Mouse (Mus musculus): ENCODE data around the gene Pabpn1.
A peak's percentile ranks its signal among the peaks of the same experiment; 100 is the strongest.

Pabpn1 gene

DNA sequence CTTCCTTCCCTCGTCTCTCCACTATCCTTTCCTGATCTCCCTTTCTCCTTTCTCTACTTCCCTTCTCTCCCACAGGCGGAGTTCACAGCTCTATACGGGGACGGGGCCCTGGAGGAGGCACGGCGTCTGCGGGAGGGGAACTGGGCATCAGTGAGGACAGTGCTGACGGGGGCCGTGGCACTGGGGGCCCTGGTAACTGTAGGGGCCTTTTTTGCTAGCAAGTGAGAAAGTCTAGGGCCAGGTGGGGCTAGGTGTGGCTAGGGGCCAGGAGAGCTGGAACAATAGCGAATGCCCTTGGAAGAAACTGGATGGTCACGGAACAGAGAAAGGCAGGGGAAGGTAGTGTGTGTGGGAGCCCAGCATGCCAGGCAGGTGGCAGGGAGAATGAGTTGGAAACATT is 7.0 kb upstream of the Pabpn1 start:
- DNase-seq (ENCODE audit: low read depth, low spot score) = no peak

DNA sequence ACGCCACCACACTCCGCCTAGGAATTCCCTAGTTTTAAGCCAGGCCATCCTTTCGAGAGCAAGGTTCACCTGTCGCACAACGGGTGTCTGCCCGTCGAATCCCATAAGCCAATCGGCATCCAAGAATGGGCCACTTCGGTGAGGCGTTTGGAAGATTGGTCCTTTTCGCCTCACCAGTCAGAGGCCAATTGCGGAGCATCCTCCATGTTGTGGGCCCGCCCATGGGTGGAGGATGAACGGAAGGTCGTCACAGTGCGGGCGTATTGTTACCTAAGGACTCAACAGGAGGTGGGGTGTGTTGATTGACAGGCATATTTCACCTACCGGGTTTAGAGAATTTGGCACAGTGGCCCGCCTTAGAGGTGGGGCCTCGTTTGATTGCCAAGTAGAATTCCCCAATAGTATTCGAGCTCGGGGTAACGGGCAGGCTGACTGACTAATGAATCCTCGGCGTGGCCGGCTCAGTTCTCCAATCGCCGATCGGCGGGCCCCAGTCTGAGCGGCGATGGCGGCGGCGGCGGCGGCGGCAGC is 1.4 kb downstream of the Pabpn1 start:
- DNase-seq (ENCODE audit: low read depth, low spot score) = peak; percentile 99

DNA sequence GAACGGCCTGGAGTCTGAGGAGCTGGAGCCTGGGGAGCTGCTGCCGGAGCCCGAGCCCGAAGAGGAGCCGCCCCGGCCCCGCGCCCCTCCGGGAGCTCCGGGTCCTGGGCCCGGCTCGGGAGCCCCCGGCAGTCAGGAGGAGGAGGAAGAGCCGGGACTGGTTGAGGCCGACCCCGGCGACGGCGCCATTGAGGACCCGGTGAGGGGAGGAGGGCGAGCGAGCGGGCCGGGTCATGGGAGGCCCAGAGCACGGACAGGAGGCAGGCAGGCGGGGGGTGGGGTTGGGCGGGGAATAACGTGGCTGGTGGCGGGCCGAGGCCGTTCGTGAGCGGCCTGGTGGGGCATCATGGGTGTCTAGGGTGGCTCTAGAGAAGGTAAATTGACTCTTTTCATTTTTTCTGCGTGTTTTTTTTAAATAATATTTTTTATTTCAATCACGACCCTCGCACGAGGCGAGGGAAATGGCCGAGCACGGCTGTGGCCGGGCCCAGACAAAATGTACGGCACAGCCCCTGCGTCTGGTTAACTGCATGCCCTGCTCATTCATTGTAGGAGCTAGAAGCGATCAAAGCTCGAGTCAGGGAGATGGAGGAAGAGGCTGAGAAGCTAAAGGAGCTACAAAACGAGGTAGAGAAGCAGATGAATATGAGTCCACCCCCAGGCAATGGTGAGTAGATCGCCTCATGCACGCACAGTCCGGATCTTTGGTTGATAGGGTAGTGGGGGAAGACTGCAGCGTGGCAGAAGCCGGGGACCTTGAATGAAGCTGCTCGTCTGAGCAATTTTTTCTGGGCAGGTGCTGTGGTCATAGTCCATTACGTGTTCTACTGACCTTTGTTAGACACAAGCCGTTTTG is 2.2 kb downstream of the Pabpn1 start:
- peak; percentile 67 for DNase-seq (ENCODE audit: low read depth, low spot score)

DNA sequence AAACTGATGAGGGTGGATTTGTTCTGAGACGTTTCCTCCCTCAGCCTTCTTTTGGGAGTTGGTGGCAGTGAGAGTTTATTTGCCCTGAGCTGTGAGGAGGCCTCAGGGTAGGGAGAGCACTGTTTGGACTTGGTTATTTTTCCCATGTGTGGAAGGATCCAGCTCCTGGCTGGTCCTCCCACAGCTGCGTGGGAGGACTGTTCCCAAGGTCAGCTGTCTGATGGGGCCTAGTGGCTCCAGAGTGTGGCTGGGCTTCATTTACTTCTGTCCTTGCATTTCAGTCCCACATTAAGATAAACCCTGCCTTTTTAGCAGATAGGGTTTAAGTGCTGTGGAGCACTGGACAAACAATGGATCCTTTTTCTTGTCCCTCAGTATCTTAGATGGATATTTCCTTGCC is 5.1 kb downstream of the Pabpn1 start:
- DNase-seq (ENCODE audit: low read depth, low spot score) = no peak

DNA sequence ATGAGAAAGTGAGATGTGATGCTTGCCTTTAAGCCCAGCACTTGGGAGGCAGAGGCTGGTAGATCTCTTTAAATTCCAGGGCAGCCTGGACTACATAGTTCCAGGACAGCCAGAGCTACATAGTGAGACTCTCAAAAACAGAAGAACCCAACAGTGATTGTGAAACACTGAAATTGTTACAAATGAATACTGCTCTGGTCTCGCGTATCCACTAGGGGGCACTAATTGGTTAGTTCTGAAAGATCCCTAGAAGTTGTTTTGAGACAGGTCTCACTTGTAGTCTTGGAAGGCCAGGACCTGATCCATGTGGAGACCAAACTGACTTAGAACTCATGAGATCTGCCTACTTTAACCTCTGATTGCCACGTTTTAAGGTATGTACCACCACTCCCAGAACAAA is 8.1 kb downstream of the Pabpn1 start:
- DNase-seq (ENCODE audit: low read depth, low spot score) = peak; percentile 77

DNA sequence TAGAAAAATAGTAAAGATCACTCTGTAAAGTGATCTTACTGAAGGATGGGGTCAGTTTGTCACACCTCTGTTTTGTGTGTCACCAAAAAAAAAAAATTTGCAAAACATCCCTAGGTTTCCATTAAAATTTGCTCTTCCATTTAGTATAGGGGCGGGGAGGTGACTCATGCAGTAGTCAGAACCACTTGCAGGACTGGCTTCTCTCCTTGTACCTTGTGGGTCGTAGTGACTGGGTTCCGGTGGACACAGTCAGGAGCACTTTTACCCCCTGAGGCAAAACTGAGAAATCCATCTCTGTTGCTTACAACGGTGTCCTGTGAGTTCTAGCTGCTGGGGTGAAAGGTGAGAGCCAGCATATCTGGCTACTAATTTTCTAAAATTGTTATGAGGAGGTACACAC is 11.3 kb downstream of the Pabpn1 start:
- no peak for DNase-seq (ENCODE audit: low read depth, low spot score)

DNA sequence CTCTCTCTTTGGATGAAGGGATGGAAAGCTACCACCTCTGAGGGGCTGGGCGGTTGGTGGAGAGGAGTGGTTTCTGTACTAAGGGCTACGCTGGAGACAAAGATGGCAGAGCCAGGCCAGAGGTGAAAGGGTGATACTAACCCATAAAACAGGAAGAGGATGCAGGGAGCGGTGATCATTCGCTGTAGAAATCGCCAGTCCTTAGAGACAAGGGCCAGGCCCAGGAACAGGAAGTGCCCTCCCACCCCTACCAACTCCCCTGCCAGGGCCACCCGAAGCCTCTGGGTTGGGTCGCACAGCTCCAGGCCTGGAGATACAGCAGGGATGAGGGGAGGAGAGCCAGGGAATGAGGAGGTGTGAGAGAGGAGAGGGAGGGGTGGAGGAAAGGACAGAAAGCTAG is 16.4 kb downstream of the Pabpn1 start:
- DNase-seq (ENCODE audit: low read depth, low spot score) = no peak

DNA sequence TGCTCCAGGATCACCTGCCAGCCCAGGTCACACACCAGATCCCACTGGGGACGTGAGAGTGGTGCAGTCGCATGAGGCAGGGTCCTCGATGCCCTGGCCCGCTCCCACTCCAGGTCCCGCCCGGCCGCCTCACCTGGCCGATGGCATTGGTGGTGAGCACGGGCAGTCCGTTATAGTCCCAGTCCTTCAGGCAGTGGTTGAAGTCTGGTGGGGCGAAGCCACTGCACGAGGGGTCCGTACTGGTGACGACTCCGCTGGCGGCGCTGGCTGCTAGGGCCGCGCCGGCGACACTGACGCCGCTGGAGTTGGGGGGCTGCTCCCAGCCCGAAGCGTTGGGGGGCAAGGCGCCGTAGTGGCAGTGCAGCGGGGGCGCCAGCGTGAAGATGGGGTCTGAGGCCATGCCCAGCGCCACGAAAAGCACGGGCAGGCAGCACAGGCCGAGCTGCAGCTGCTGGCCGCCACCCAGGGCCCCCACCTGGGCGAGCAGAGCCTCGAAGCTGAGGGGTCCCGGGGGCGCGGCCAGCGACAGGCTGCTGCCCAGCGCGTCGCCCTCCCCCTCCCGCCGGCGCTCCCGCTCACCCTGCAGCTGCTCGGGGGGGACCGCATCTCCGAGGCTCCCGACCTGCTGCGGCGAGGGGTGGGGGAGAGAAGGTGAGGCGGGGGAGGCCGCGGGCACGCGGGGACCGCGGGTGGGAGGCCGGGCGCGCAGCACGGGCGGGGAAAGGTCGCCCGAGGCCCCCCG is 20.0 kb downstream of the Pabpn1 start:
- no peak for DNase-seq (ENCODE audit: low read depth, low spot score)

DNA sequence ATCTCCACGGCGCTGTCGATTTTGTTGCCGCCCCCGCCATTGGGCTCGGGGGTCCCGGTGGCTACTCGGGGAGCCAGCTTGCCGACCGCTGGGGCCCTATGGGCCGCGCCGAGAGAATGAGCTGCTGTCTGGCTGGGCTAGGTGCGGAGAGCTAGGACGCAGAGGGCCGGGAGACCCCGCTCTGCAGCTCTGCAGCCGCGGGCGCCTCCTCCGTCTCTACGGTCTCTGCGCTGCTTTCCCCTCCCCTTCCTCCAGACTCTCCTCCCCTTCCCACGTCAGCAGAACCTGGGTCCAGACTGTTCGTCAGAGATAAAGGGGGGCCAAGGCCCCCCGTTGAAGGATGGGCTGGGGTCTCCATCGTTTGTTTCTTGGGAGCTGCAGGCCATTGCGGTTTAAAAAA is 20.6 kb downstream of the Pabpn1 start, which contains the start of gene Slc22a17:
Gene Slc22a17, minus strand, starts transcription at position 247 of the 400 bp plus-strand sequence.
- no peak for DNase-seq (ENCODE audit: low read depth, low spot score)

DNA sequence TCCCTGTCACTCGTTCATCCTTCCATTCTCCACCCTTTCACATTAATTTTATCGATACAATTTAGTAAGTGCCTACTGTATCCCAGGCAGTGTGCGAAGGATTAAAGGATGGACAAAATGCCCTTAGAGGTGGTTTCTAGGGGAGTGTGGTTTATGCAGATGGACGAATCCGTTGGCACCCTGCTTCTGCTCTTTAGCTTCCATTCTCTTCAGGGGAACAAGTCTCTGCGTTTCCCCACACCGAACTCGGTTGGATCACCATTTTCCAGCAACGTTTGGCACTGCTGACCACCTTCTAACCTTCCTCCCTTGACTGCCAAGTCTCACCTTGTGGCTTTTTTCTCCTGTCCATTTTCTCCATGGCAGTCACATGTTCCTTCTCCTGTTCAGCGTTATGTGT is 21.0 kb downstream of the Pabpn1 start:
- DNase-seq (ENCODE audit: low read depth, low spot score) = no peak

DNA sequence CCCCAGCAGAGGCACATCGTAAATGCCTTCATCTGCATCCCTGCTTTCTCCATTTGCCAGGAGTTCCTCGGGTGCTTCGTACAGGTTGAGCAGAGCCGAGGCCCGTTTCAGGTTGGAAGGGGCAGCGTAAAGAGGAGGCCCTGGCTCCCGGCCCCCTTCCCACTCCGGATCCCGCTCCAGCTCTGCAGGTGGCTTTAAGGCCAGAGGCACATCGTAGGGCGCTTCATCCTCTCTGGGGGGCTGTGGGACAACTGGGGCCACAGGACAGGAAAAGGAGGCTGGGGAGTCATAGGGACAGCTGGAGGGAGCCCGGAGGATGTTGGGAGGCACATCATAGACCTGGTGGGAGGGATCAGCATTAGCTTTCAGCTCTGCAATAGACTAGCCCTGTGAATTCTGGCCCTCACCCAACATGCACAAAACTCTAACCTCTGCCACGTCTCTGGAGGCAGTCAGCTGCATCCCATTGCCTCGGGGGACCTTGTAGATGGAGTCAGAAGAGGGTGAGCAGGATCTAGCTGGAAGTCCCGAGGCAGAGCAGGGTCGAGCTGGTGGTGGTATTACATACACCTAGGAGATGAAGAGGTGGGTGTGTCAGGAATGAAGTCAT is 27.9 kb downstream of the Pabpn1 start:
- no peak for DNase-seq (ENCODE audit: low read depth, low spot score)

DNA sequence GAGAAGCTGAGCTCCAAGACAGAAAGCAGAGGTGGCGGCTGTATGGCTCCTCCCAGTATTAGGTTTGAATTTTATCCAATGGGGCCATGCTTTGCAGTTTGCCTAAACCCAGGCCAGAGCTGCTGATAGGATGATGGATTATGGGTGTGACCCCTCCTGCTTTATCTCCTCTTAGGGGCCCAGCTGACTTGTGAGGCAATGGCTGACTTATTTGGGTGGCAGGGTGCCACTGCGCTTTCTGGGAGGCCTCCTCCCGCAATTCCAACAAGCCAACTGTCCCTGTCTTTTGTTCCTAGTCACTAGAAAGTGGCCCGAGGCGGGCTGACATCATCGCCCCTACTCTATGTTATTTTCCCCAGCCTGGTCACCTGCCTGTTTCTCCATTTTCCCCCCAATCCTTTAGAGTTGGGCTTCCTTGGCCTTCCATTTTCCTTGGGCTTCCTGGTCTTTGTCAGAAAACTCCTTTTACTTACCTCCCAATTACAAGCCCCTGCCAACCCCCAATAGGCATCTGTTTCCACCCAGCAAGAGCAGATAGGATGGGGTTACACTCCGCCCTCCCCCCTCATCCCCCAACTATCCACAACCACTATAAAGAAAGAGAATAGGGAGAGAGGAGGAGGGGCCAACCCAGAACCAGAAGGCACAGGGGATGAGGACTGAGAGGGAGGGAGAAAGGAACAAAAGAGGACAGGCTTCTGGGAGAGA is 32.5 kb downstream of the Pabpn1 start:
- DNase-seq (ENCODE audit: low read depth, low spot score) = no peak

DNA sequence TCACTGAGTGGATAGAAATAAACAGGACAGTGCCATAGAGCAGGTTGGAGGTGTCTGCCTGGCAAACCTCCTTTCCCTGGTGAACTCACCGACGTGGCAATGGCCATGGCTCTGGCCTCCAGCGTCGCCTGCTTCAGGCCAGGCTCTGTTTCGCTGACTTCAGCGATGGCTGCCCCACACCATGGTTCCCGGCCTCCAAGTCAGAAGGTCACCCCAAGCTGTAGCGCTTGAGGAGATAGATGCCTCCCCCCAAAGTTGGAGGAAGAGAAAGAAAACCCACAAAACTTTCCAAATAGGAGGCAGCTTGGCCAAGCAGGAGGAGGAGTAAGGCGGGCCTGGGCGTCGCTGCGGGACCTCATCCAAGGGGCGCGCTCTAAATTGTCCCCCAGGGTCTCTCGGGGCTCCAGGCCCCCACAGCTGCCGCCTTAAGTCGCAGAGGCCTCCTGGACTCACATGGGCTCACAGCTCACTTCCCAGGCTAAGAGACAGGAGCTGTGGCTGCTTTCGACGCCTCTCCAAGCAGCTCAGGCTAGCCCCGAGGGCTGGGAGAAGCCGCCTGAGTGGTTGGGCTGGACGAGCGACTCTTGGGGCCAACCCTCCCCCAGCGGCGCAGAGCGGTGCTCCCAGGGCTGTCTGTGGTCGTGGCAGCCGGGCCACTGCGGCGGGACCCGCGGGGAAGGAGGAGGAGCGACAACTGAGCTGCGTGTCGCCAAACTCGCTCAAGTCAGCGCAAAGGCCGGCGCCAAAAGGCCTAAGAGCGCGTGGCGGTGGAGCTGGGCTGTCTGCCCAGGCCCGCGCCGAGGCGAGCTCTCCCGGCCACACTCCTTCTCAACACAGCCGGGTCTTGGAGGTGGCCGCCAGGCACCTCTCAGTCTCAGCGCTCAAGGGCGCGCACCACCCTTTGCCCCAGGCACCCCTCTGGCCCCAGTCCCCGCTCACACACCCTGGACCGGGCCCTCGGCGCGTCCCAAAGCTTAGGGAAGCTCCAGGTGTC is 33.3 kb downstream of the Pabpn1 start, which contains the start of gene Efs:
Gene Efs, minus strand, starts transcription at position 778 of the 994 bp plus-strand sequence.
- no peak for DNase-seq (ENCODE audit: low read depth, low spot score)

DNA sequence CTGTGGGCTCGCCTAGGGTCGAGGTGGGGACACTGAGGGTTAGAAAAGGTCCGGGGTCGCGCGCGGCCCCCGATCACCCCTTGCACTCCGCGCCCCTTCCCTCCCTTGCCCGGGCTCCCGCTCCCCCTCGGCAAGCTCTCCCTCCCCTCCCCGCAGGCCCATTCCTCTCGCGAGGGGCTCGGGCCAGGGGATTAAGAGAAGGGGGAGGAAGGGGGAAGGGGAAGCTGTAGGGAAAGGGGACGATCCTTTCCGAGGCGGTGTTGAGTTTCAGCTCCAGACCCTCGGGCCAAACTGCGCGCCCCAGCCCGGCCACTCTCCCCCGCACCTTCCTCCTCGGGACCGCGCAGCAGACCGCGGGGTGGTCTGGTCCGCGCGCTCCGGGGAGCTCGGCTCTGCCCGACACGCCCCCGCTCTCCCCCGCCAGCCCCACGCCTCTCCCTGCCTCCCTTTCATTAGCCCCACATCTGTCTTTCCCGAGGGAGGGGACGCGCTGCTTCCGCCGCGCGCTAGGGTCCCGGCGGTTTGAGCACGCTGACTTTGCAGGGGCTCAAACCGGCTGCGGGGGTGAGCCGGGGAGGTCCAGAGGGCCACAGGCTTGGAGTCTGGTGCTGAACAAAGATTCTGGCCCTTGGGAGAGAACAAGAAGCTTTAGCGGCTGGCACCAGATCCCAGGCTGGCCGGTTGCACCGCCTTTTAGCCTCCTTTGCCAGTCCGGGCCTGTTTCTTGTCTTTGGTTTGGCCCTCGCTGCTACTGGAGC is 34.3 kb downstream of the Pabpn1 start:
- DNase-seq (ENCODE audit: low read depth, low spot score) = no peak

DNA sequence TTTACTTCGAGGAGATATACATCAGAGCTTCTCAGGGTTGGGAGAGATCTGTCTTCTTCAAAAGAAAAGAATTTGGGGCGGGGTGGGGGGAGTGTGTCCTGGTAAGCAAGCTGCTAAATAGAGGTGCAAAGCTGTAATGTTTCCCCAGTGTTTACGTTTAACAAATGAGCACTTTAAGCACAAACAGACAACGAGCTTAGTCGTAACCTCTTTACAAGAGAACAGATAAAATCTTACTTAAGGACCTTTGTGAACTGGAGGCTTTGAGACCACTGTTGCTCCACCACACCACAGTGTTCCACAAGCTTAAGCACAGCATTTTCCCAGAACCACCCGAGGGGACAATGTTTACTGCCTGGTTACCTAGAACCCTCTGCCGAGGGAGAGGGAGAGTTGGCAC is 35.0 kb downstream of the Pabpn1 start:
- DNase-seq (ENCODE audit: low read depth, low spot score) = no peak

DNA sequence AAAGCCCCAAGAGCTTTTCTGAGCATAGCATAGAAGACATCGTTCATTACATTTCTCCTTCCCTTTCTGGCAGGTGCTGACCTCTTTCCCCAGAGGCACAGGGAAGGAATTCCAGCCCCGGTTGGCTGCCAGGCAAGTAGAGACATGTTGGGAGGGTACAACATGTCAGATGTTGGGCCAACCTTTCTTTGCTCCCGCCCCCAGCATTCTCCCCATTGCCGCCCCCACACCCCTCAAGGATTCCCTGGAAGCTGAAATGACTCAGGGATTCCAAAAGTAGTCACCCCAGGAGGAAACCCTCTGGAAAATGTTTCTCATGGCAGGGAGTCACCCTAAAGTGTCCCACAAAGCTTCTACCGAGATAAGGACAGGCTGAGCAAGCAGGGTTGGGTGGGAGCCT is 37.5 kb downstream of the Pabpn1 start:
- no peak for DNase-seq (ENCODE audit: low read depth, low spot score)

DNA sequence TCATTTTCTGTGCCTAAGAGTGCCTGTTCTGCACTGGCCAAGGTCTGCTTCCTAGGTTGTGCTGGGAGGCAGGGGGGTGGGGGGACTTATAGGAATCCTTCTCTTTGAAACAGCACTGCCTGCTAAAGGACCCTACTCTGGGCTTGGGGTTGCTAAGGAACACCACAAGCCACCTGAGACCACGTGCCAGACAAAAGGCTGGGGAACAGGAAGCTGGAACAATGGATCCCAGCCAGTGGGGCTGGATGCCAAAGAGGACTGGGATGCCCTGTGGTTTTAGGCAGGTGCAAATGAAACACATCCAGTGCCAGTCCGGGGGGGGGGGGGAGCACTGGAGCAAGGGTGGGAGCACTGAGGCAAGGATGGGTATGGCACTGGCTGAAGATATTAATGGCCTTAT is 38.1 kb downstream of the Pabpn1 start:
- DNase-seq (ENCODE audit: low read depth, low spot score) = no peak

DNA sequence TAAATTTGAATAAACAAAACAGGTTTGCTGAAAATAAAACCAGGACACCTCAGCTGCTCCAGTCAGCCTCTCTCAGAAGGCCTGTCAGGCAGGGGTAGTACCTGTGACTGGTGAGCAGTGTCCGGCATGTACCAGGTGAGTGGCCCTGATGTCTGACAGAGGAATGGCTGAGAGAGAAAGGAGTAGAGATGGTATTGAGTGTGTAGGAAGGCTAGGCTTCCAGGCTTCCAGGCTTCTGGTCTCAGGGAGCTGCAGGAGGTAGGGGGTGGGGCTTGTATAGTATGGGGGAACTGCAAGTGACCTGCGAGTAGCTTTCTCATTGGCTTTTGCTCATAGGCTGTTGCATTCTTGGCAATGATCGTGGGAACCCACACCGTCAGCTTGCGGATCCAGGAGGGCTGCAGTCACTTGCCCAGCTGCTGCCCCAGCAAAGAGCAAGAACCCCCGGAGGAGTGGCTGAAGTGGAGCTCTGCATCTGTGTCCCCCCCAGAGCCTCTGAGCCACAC is 40.4 kb downstream of the Pabpn1 start, which contains the start of gene Il25:
Gene Il25, plus strand, starts transcription at position 51 of the 506 bp plus-strand sequence.
- DNase-seq (ENCODE audit: low read depth, low spot score) = no peak

All from A20 (cell line).